Mouse (Mus musculus) small intestine, adult 2 months (tissue): Measurements from ENCODE around the gene Ripply2. TPM values are rescaled to one million over a fixed set of nuclear protein-coding genes. Genes with fewer than 3 reads are reported as not detected.

Source experiments
- H3K27ac ChIP-seq: fragments of 200-500 bp; 2 replicates; pipeline ENCODE4 v1.5.1; 2012; ENCODE audit warnings: low read depth, low read length, control low read depth, inconsistent platforms; ENCODE audit not compliant: insufficient read depth
- H3K27me3 ChIP-seq: fragments of 200-500 bp; 2 replicates; pipeline ENCODE4 v1.6.1; 2012; ENCODE audit warnings: mild to moderate bottlenecking, moderate library complexity, low read length, inconsistent platforms; ENCODE audit not compliant: control insufficient read depth, insufficient read depth
- H3K36me3 ChIP-seq: fragments of 200-500 bp; 2 replicates; pipeline ENCODE4 v1.6.1; 2012; ENCODE audit warnings: mild to moderate bottlenecking, low read length, control low read depth, inconsistent platforms; ENCODE audit not compliant: control insufficient read depth, insufficient read depth
- H3K4me1 ChIP-seq: fragments of 200-500 bp; 2 replicates; pipeline ENCODE4 v1.6.1; 2012; ENCODE audit warnings: low read length, inconsistent platforms, mixed read lengths; ENCODE audit not compliant: control insufficient read depth, insufficient read depth, insufficient read length
- H3K4me3 ChIP-seq: fragments of 200-500 bp; 2 replicates; pipeline ENCODE4 v1.5.1; 2012; ENCODE audit warnings: low read depth, mild to moderate bottlenecking, control low read depth, inconsistent platforms, low read length, moderate library complexity
- CTCF ChIP-seq: fragments of 200-500 bp; IDR thresholded peaks from 2 replicates; pipeline ENCODE4 v1.5.1; 2012; ENCODE audit warnings: low read depth, mild to moderate bottlenecking, control low read depth, inconsistent platforms, low read length, moderate library complexity, mixed read lengths; ENCODE audit not compliant: insufficient replicate concordance, insufficient read length; ENCODE audit errors: extremely low read depth
- POLR2A ChIP-seq: fragments of 200-500 bp; IDR thresholded peaks from 2 replicates; pipeline ENCODE4 v1.6.1; 2012; ENCODE audit warnings: low read depth, mild to moderate bottlenecking, control low read depth, inconsistent platforms, low read length, moderate library complexity
- WGBS: fragments of 180-500 bp; shearing (Covaris S2); methylation state at CpG from one replicate; pipeline ENCODE4 v1.1.7; 2018; 5-methylcytosine and 5-hydroxymethylcytosine counted together
- polyA plus RNA-seq: library from polyadenylated mRNA; depleted of rRNA; stranded (reverse); fragments of >200 nt; gene quantifications from 2 replicates; pipeline ENCODE4 v1.2.3, GENCODE M21; 2012

The Ripply2 gene
- polyA plus RNA-seq, 1 experiment: not detected

- H3K27me3 ChIP-seq: no peaks in the 10 kb centered on the region
- TF ChIP-seq CTCF: no peak
- no peak overlapping the region for H3K27ac ChIP-seq
- 59% methylated on average over 3 of the region's 3 CpGs for WGBS
- H3K36me3 ChIP-seq: no peaks in the 10 kb centered on the region
- no peaks in the 10 kb centered on the region for H3K4me1 ChIP-seq
- no peak overlapping the region for H3K4me3 ChIP-seq
Measured at GRCm38 (mm10) chr9:86984583-86984982, 30.8 kb upstream of the Ripply2 start.

- TF ChIP-seq CTCF (no peak), POLR2A (no peak)
- WGBS: 47% methylated on average over 6 of the region's 6 CpGs
- Histone ChIP-seq H3K4me3 (no peak overlapping the region), H3K27ac (no peak overlapping the region), H3K4me1 (no peaks in the 10 kb centered on the region), H3K27me3 (no peaks in the 10 kb centered on the region), H3K36me3 (no peaks in the 10 kb centered on the region)
Measured at GRCm38 (mm10) chr9:86985105-86985504, 30.2 kb upstream of the Ripply2 start.

GRCm38 (mm10) chr9:86986703-86987296 lies 28.5 kb upstream of the Ripply2 start:
- no peak for TF ChIP-seq POLR2A
- TF ChIP-seq CTCF: no peak
- no peak overlapping the region for H3K4me3 ChIP-seq
- no peaks in the 10 kb centered on the region for H3K27me3 ChIP-seq
- WGBS: 66% methylated on average over 7 of the region's 7 CpGs
- H3K36me3 ChIP-seq: no peaks in the 10 kb centered on the region
- no peak overlapping the region for H3K27ac ChIP-seq
- no peaks in the 10 kb centered on the region for H3K4me1 ChIP-seq

GRCm38 (mm10) chr9:86989822-86990221 lies 25.5 kb upstream of the Ripply2 start:
- Histone ChIP-seq H3K27ac (no peak overlapping the region), H3K27me3 (no peaks in the 10 kb centered on the region), H3K36me3 (no peaks in the 10 kb centered on the region), H3K4me3 (no peak overlapping the region), H3K4me1 (no peaks in the 10 kb centered on the region)
- TF ChIP-seq CTCF (no peak), POLR2A (no peak)

- WGBS: 72% methylated on average over 8 of the region's 8 CpGs
- TF ChIP-seq CTCF (no peak), POLR2A (no peak)
Measured at GRCm38 (mm10) chr9:86991758-86992157, 23.6 kb upstream of the Ripply2 start.

GRCm38 (mm10) chr9:86997046-86997691 lies 18.2 kb upstream of the Ripply2 start:
- Histone ChIP-seq H3K27me3 (no peaks in the 10 kb centered on the region), H3K27ac (no peak overlapping the region), H3K4me1 (no peaks in the 10 kb centered on the region), H3K36me3 (no peaks in the 10 kb centered on the region), H3K4me3 (no peak overlapping the region)
- 52% methylated on average over 3 of the region's 3 CpGs for WGBS
- TF ChIP-seq POLR2A (no peak), CTCF (no peak)

More at GRCm38 (mm10) chr9:86991758-86992157, 23.6 kb upstream of the Ripply2 start:
- H3K4me1 ChIP-seq: no peaks in the 10 kb centered on the region
- no peak overlapping the region for H3K4me3 ChIP-seq
- H3K27me3 ChIP-seq: no peaks in the 10 kb centered on the region
- H3K36me3 ChIP-seq: no peaks in the 10 kb centered on the region
- no peak overlapping the region for H3K27ac ChIP-seq

- no peaks in the 10 kb centered on the region for H3K27me3 ChIP-seq
- WGBS: 72% methylated on average over 2 of the region's 2 CpGs
- no peaks in the 10 kb centered on the region for H3K4me1 ChIP-seq
- H3K36me3 ChIP-seq: no peaks in the 10 kb centered on the region
- TF ChIP-seq POLR2A (no peak), CTCF (no peak)
- H3K27ac ChIP-seq: no peak overlapping the region
- no peak overlapping the region for H3K4me3 ChIP-seq
Measured at GRCm38 (mm10) chr9:86999956-87000582, 15.3 kb upstream of the Ripply2 start.
